Comparison of ENCODE assay signal across 18 mouse cellular contexts in the genomic region with DNA sequence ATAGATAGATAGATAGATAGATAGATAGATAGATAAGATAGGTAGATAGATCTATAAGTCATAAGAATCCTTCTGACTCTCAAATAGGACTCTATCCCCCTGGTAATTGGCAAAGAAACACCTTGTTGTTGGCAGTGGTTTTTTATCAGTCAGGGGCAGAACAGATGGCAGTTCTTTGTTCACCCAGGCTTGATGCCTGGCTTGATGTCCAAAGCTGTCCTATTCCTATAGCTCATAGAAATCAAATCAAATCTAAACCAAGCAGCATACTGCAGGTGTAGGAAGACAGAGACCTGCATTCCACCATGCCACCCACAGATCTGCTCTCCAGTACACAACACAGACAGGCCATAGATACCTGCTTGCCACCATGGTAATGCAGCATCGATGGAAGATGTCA.
"Had no signal": no experiment of that assay in that cellular context is flagged by ENCODE, and none has a peak within 500 bp of the region (broad histone marks: within the 10 kb centered on the region; RNA-seq: fewer than 3 reads in every experiment).

No protein-coding gene starts in this region.

- H3K27ac ChIP-seq: limb, embryonic 12.5 days; limb, embryonic 15.5 days; liver, embryonic 14.5 days; neural tube, embryonic 12.5 days; neural tube, embryonic 15.5 days had no signal

- DNase-seq: kidney, postnatal 14 days; kidney, postnatal 4 days; left cerebral cortex, postnatal 4 days; liver, postnatal 0 days; lung, embryonic 14.5 days; lung, postnatal 4 days; midbrain, embryonic 14.5 days; retina, postnatal 1 day; thymus, adult 18-20 months; thymus, postnatal 36 days had no signal

- H3K9me3 ChIP-seq: limb, embryonic 12.5 days; limb, embryonic 15.5 days; neural tube, embryonic 12.5 days; neural tube, embryonic 15.5 days had no signal

- H3K36me3 ChIP-seq: limb, embryonic 12.5 days; limb, embryonic 15.5 days; neural tube, embryonic 12.5 days; neural tube, embryonic 15.5 days had no signal

- H3K27me3 ChIP-seq: limb, embryonic 12.5 days; limb, embryonic 15.5 days; neural tube, embryonic 12.5 days; neural tube, embryonic 15.5 days had no signal

- ATAC-seq: liver, postnatal 0 days; lung, postnatal 0 days had no signal

- H3K4me3 ChIP-seq: limb, embryonic 12.5 days; limb, embryonic 15.5 days; neural tube, embryonic 12.5 days; neural tube, embryonic 15.5 days had no signal

- H3K4me2 ChIP-seq: limb, embryonic 12.5 days; limb, embryonic 15.5 days; liver, embryonic 11.5 days; lung, embryonic 14.5 days; midbrain, embryonic 11.5 days; neural tube, embryonic 12.5 days; neural tube, embryonic 15.5 days had no signal

- H3K4me1 ChIP-seq: limb, embryonic 12.5 days; limb, embryonic 15.5 days; neural tube, embryonic 12.5 days; neural tube, embryonic 15.5 days had no signal

- H3K9ac ChIP-seq: limb, embryonic 12.5 days; limb, embryonic 15.5 days; liver, embryonic 14.5 days; liver, postnatal 0 days; lung, embryonic 14.5 days; neural tube, embryonic 12.5 days; neural tube, embryonic 15.5 days had no signal
